Mouse (Mus musculus) hindbrain, embryonic 11.5 days (tissue): ENCODE results near the gene Mst1. TPM values are rescaled to one million over a fixed set of nuclear protein-coding genes. Genes with fewer than 3 reads are reported as not detected.

Source experiments
- ATAC-seq: fragments of 200-750 bp; cut with Nextera tagmentation; 2 replicates; pipeline ENCODE4 v1.8.0; 2017; ENCODE audit warnings: mild to moderate bottlenecking, moderate TSS enrichment, moderate library complexity; ENCODE audit not compliant: low FRiP score
- DNase-seq: peaks from one replicate; pipeline ENCODE4 v3.0.0-alpha.2; 2015; ENCODE audit warnings: low spot score
- H3K27ac ChIP-seq: fragments of 300-500 bp; sonication (generic); 2 replicates; pipeline ENCODE4 v1.5.1; 2014; ENCODE audit warnings: mild to moderate bottlenecking, low read depth, low read length
- H3K27me3 ChIP-seq: fragments of 300-500 bp; sonication (generic); 2 replicates; pipeline ENCODE4 v1.6.1; 2014; ENCODE audit warnings: mild to moderate bottlenecking, low read length, moderate library complexity, mixed read lengths; ENCODE audit not compliant: control insufficient read depth, insufficient read depth
- H3K36me3 ChIP-seq: fragments of 300-500 bp; sonication (generic); 2 replicates; pipeline ENCODE4 v1.6.1; 2014; ENCODE audit warnings: mild to moderate bottlenecking, low read length, moderate library complexity, mixed read lengths; ENCODE audit not compliant: control insufficient read depth, insufficient read depth
- H3K4me1 ChIP-seq: fragments of 300-500 bp; sonication (generic); replicated peaks from 2 replicates; pipeline ENCODE4 v1.6.1; 2014; ENCODE audit warnings: low read length, mixed read lengths; ENCODE audit not compliant: control insufficient read depth, insufficient read depth
- H3K4me2 ChIP-seq: fragments of 300-500 bp; sonication (generic); replicated peaks from 2 replicates; pipeline ENCODE4 v1.6.1; 2014; ENCODE audit warnings: mild to moderate bottlenecking, low read depth, low read length
- H3K4me3 ChIP-seq: fragments of 300-500 bp; sonication (generic); 2 replicates; pipeline ENCODE4 v1.5.1; 2014; ENCODE audit warnings: low read depth, low read length
- H3K9ac ChIP-seq: fragments of 300-500 bp; sonication (generic); 2 replicates; pipeline ENCODE4 v1.6.1; 2014; ENCODE audit warnings: low read depth, low read length
- H3K9me3 ChIP-seq: fragments of 300-500 bp; sonication (generic); 2 replicates; pipeline ENCODE4 v1.6.1; 2016; ENCODE audit warnings: low read length; ENCODE audit not compliant: control insufficient read depth
- WGBS: fragments of 180-500 bp; shearing (Covaris S2); extraction: QIAGEN DNeasy Blood & Tissue Kit; methylation state at CpG from one replicate; pipeline ENCODE4 v1.1.7; 2014; 5-methylcytosine and 5-hydroxymethylcytosine counted together
- polyA plus RNA-seq: library from polyadenylated mRNA; unstranded; fragments of >200 nt; fragmentation: Nextera tagmentation; extraction: Ambion mirVana; gene quantifications from 2 replicates; pipeline ENCODE4 v1.2.1, GENCODE M21; 2014

Mst1 gene
- polyA plus RNA-seq, 1 experiment from 2014 or later = 0.25 TPM

- H3K9ac ChIP-seq = no peak overlapping the region
- H3K4me3 ChIP-seq = no peak overlapping the region
- H3K27ac ChIP-seq = no peak overlapping the region
- 91% methylated on average over 22 of the region's 22 CpGs for WGBS
- no peak overlapping the region for H3K4me2 ChIP-seq
- no peaks in the 10 kb centered on the region for H3K27me3 ChIP-seq
- 0 out of 2 replicates have a peak, but pooled peaks cover 2% of the 10 kb centered on the region for H3K36me3 ChIP-seq
- no peak for ATAC-seq
- H3K4me1 ChIP-seq = peaks cover 5% of the 10 kb centered on the region; the same call in 1 of the 2 replicates
- H3K9me3 ChIP-seq = no peaks in the 10 kb centered on the region
- DNase-seq = no peak
Measured at GRCm38 (mm10) chr9:108054331-108055040, 25.8 kb upstream of the Mst1 start.

GRCm38 (mm10) chr9:108055061-108055460 lies 25.2 kb upstream of the Mst1 start:
- Histone ChIP-seq H3K36me3 (0 out of 2 replicates have a peak, but pooled peaks cover 2% of the 10 kb centered on the region), H3K27ac (no peak overlapping the region), H3K9me3 (no peaks in the 10 kb centered on the region), H3K4me3 (no peak overlapping the region), H3K9ac (no peak overlapping the region), H3K4me1 (peaks cover 2% of the 10 kb centered on the region; the same call in 1 of the 2 replicates), H3K27me3 (no peaks in the 10 kb centered on the region), H3K4me2 (no peak overlapping the region)
- 94% methylated on average over 1 of the region's 1 CpGs for WGBS
- ATAC-seq (no peak), DNase-seq (no peak)

- DNase-seq = no peak
- H3K36me3 ChIP-seq = 0 out of 2 replicates have a peak, but pooled peaks cover 2% of the 10 kb centered on the region
- WGBS = 91% methylated on average over 6 of the region's 6 CpGs
Measured at GRCm38 (mm10) chr9:108055661-108056237, 24.5 kb upstream of the Mst1 start.

GRCm38 (mm10) chr9:108056361-108057261 lies 23.6 kb upstream of the Mst1 start:
- DNase-seq = no peak
- Histone ChIP-seq H3K27ac (no peak overlapping the region), H3K27me3 (no peaks in the 10 kb centered on the region), H3K36me3 (0 out of 2 replicates have a peak, but pooled peaks cover 2% of the 10 kb centered on the region), H3K4me2 (no peak overlapping the region), H3K4me3 (no peak overlapping the region), H3K9me3 (no peaks in the 10 kb centered on the region), H3K9ac (no peak overlapping the region), H3K4me1 (peaks cover 2% of the 10 kb centered on the region; the same call in 1 of the 2 replicates)
- ATAC-seq = no peak
- 78% methylated on average over 28 of the region's 28 CpGs for WGBS

More at GRCm38 (mm10) chr9:108055661-108056237, 24.5 kb upstream of the Mst1 start:
- Histone ChIP-seq H3K9me3 (no peaks in the 10 kb centered on the region), H3K4me2 (no peak overlapping the region), H3K4me1 (peaks cover 2% of the 10 kb centered on the region; the same call in 1 of the 2 replicates), H3K9ac (no peak overlapping the region), H3K4me3 (no peak overlapping the region), H3K27me3 (no peaks in the 10 kb centered on the region), H3K27ac (no peak overlapping the region)
- ATAC-seq = no peak

- Histone ChIP-seq H3K4me1 (peaks cover 2% of the 10 kb centered on the region; the same call in 1 of the 2 replicates), H3K27ac (no peak overlapping the region), H3K4me3 (no peak overlapping the region), H3K36me3 (0 out of 2 replicates have a peak, but pooled peaks cover 2% of the 10 kb centered on the region), H3K9ac (no peak overlapping the region), H3K9me3 (no peaks in the 10 kb centered on the region), H3K27me3 (no peaks in the 10 kb centered on the region), H3K4me2 (no peak overlapping the region)
- ATAC-seq (no peak), DNase-seq (no peak)
- 95% methylated on average over 5 of the region's 5 CpGs for WGBS
Measured at GRCm38 (mm10) chr9:108057262-108057562, 23.0 kb upstream of the Mst1 start.

GRCm38 (mm10) chr9:108058291-108058690 lies 21.9 kb upstream of the Mst1 start:
- Histone ChIP-seq H3K4me3 (no peak overlapping the region), H3K9me3 (no peaks in the 10 kb centered on the region), H3K4me1 (no peaks in the 10 kb centered on the region), H3K4me2 (no peak overlapping the region), H3K9ac (no peak overlapping the region), H3K36me3 (0 out of 2 replicates have a peak, but pooled peaks cover 2% of the 10 kb centered on the region), H3K27ac (no peak overlapping the region), H3K27me3 (no peaks in the 10 kb centered on the region)
- ATAC-seq (no peak), DNase-seq (no peak)
- WGBS = 95% methylated on average over 9 of the region's 9 CpGs

- 0 out of 2 replicates have a peak, but pooled peaks cover 2% of the 10 kb centered on the region for H3K36me3 ChIP-seq
- no peak overlapping the region for H3K9ac ChIP-seq
- WGBS = 97% methylated on average over 3 of the region's 3 CpGs
Measured at GRCm38 (mm10) chr9:108062142-108062541, 18.1 kb upstream of the Mst1 start.

GRCm38 (mm10) chr9:108063361-108063760 lies 16.9 kb upstream of the Mst1 start:
- Histone ChIP-seq H3K9me3 (no peaks in the 10 kb centered on the region), H3K27ac (no peak overlapping the region), H3K27me3 (no peaks in the 10 kb centered on the region), H3K4me2 (no peak overlapping the region), H3K9ac (no peak overlapping the region), H3K4me1 (no peaks in the 10 kb centered on the region), H3K36me3 (0 out of 2 replicates have a peak, but pooled peaks cover 2% of the 10 kb centered on the region), H3K4me3 (no peak overlapping the region)
- DNase-seq = no peak
- 90% methylated on average over 12 of the region's 12 CpGs for WGBS
- ATAC-seq = no peak

More at GRCm38 (mm10) chr9:108062142-108062541, 18.1 kb upstream of the Mst1 start:
- no peak overlapping the region for H3K27ac ChIP-seq
- DNase-seq (no peak), ATAC-seq (no peak)
- H3K4me1 ChIP-seq = no peaks in the 10 kb centered on the region
- H3K27me3 ChIP-seq = no peaks in the 10 kb centered on the region
- H3K4me3 ChIP-seq = no peak overlapping the region
- no peak overlapping the region for H3K4me2 ChIP-seq
- no peaks in the 10 kb centered on the region for H3K9me3 ChIP-seq
